Mouse (Mus musculus): ENCODE results near the gene Creld1. TPM values are rescaled to one million over a fixed set of nuclear protein-coding genes. Genes with fewer than 3 reads are reported as not detected.

Gene Creld1
- 42.1 and 57.8 TPM in 2 replicates for polyA plus RNA-seq (2016; fragmentation: Nextera tagmentation; extraction: Ambion mirVana)

GRCm38 (mm10) chr6:113483100-113483615 is at the start of gene Creld1:
TSS of gene Creld1 (plus strand) at chr6:113483297.
- H3K36me3 ChIP-seq, result peaks cover 12% of the 10 kb centered on the region
- peak; percentile 98 for DNase-seq (ENCODE audit: low spot score)
- WGBS, result under 1% methylated on average over 26 of the region's 26 CpGs
- peak within 1 kb of the TSS; percentile 93 for H3K27ac ChIP-seq
- no peaks in the 10 kb centered on the region for H3K9me3 ChIP-seq
- H3K27me3 ChIP-seq (ENCODE audit: insufficient read depth, poor library complexity, severe bottlenecking), result peaks cover 42% of the 10 kb centered on the region
- peaks cover 29% of the 10 kb centered on the region for H3K4me1 ChIP-seq
- peak within 1 kb of the TSS; percentile 77 for H3K4me3 ChIP-seq

GRCm38 (mm10) chr6:113433661-113434060 is 49.4 kb upstream of the Creld1 start:
- no peaks in the 10 kb centered on the region for H3K36me3 ChIP-seq
- no peak overlapping the region for H3K4me3 ChIP-seq
- no peaks in the 10 kb centered on the region for H3K4me1 ChIP-seq
- no peaks in the 10 kb centered on the region for H3K9me3 ChIP-seq
- WGBS, result 73% methylated on average over 3 of the region's 3 CpGs
- no peak for DNase-seq (ENCODE audit: low spot score)
- H3K27ac ChIP-seq, result no peak overlapping the region
- H3K27me3 ChIP-seq (ENCODE audit: insufficient read depth, poor library complexity, severe bottlenecking), result no peaks in the 10 kb centered on the region

GRCm38 (mm10) chr6:113434691-113435090 is 48.4 kb upstream of the Creld1 start:
- WGBS, result 62% methylated on average over 7 of the region's 7 CpGs
- H3K4me3 ChIP-seq, result no peak overlapping the region

GRCm38 (mm10) chr6:113435664-113436205 is 47.4 kb upstream of the Creld1 start, which contains the start of gene Cidec:
TSS of gene Cidec (minus strand) at chr6:113435760.
- H3K9me3 ChIP-seq, result no peaks in the 10 kb centered on the region
- H3K4me1 ChIP-seq, result no peaks in the 10 kb centered on the region
- H3K4me3 ChIP-seq, result no peak within 1 kb of the TSS
- WGBS, result 75% methylated on average over 9 of the region's 9 CpGs
- H3K36me3 ChIP-seq, result no peaks in the 10 kb centered on the region
- no peaks in the 10 kb centered on the region for H3K27me3 ChIP-seq (ENCODE audit: insufficient read depth, poor library complexity, severe bottlenecking)
- no peak within 1 kb of the TSS for H3K27ac ChIP-seq
- no peak for DNase-seq (ENCODE audit: low spot score)

More at GRCm38 (mm10) chr6:113434691-113435090, 48.4 kb upstream of the Creld1 start:
- Histone ChIP-seq H3K9me3 (no peaks in the 10 kb centered on the region), H3K4me1 (no peaks in the 10 kb centered on the region), H3K36me3 (no peaks in the 10 kb centered on the region), H3K27me3 (ENCODE audit: insufficient read depth, poor library complexity, severe bottlenecking) (no peaks in the 10 kb centered on the region), H3K27ac (no peak overlapping the region)
- no peak for DNase-seq (ENCODE audit: low spot score)

GRCm38 (mm10) chr6:113437135-113437534 is 46.0 kb upstream of the Creld1 start:
- 0 out of 2 replicates have a peak, but pooled peaks cover 3% of the 10 kb centered on the region for H3K4me1 ChIP-seq
- H3K27me3 ChIP-seq (ENCODE audit: insufficient read depth, poor library complexity, severe bottlenecking), result no peaks in the 10 kb centered on the region
- no peaks in the 10 kb centered on the region for H3K9me3 ChIP-seq
- no peak for DNase-seq (ENCODE audit: low spot score)
- H3K27ac ChIP-seq, result no peak overlapping the region
- no peaks in the 10 kb centered on the region for H3K36me3 ChIP-seq
- WGBS, result 69% methylated on average over 12 of the region's 12 CpGs
- no peak overlapping the region for H3K4me3 ChIP-seq

- Histone ChIP-seq H3K4me3 (no peak overlapping the region), H3K4me1 (peaks cover 13% of the 10 kb centered on the region), H3K27me3 (ENCODE audit: insufficient read depth, poor library complexity, severe bottlenecking) (no peaks in the 10 kb centered on the region), H3K27ac (no peak overlapping the region), H3K36me3 (no peaks in the 10 kb centered on the region), H3K9me3 (no peaks in the 10 kb centered on the region)
- 56% methylated on average over 12 of the region's 12 CpGs for WGBS
- DNase-seq (ENCODE audit: low spot score), result no peak
Measured at GRCm38 (mm10) chr6:113438721-113439430, 44.2 kb upstream of the Creld1 start.

GRCm38 (mm10) chr6:113440686-113441085 is 42.4 kb upstream of the Creld1 start:
- Histone ChIP-seq H3K27ac (no peak overlapping the region), H3K4me3 (no peak overlapping the region), H3K36me3 (peaks cover 4% of the 10 kb centered on the region; the same call in 1 of the 2 replicates), H3K9me3 (no peaks in the 10 kb centered on the region), H3K4me1 (peaks cover 13% of the 10 kb centered on the region), H3K27me3 (ENCODE audit: insufficient read depth, poor library complexity, severe bottlenecking) (no peaks in the 10 kb centered on the region)
- WGBS, result 84% methylated on average over 3 of the region's 3 CpGs
- no peak for DNase-seq (ENCODE audit: low spot score)

- Histone ChIP-seq H3K27me3 (ENCODE audit: insufficient read depth, poor library complexity, severe bottlenecking) (no peaks in the 10 kb centered on the region), H3K4me3 (no peak overlapping the region), H3K4me1 (peaks cover 13% of the 10 kb centered on the region), H3K36me3 (peaks cover 7% of the 10 kb centered on the region; the same call in 1 of the 2 replicates), H3K27ac (no peak overlapping the region), H3K9me3 (no peaks in the 10 kb centered on the region)
- 54% methylated on average over 7 of the region's 7 CpGs for WGBS
- DNase-seq (ENCODE audit: low spot score), result peak; percentile 85
Measured at GRCm38 (mm10) chr6:113441147-113441680, 41.9 kb upstream of the Creld1 start.

GRCm38 (mm10) chr6:113442087-113442441 is 41.0 kb upstream of the Creld1 start:
- WGBS, result 42% methylated on average over 9 of the region's 9 CpGs

GRCm38 (mm10) chr6:113442442-113443090 is 40.5 kb upstream of the Creld1 start, which contains the start of gene Jagn1:
TSS of gene Jagn1 (plus strand) at chr6:113442569.
- H3K9me3 ChIP-seq, result no peaks in the 10 kb centered on the region
- WGBS, result under 1% methylated on average over 45 of the region's 45 CpGs
- H3K27ac ChIP-seq, result peak within 1 kb of the TSS; percentile 95
- peak within 1 kb of the TSS; percentile 95 for H3K4me3 ChIP-seq
- H3K4me1 ChIP-seq, result peaks cover 13% of the 10 kb centered on the region
- H3K27me3 ChIP-seq (ENCODE audit: insufficient read depth, poor library complexity, severe bottlenecking), result no peaks in the 10 kb centered on the region
- H3K36me3 ChIP-seq, result peaks cover 20% of the 10 kb centered on the region
- peak; percentile 95 for DNase-seq (ENCODE audit: low spot score)

More at GRCm38 (mm10) chr6:113442087-113442441, 41.0 kb upstream of the Creld1 start:
- Histone ChIP-seq H3K9me3 (no peaks in the 10 kb centered on the region), H3K4me3 (peak overlapping the region; percentile 95), H3K4me1 (peaks cover 13% of the 10 kb centered on the region), H3K27me3 (ENCODE audit: insufficient read depth, poor library complexity, severe bottlenecking) (no peaks in the 10 kb centered on the region), H3K27ac (peak overlapping the region; percentile 95), H3K36me3 (peaks cover 15% of the 10 kb centered on the region)
- no peak for DNase-seq (ENCODE audit: low spot score)

- 46% methylated on average over 12 of the region's 12 CpGs for WGBS
- Histone ChIP-seq H3K27me3 (ENCODE audit: insufficient read depth, poor library complexity, severe bottlenecking) (no peaks in the 10 kb centered on the region), H3K27ac (peak overlapping the region; percentile 95), H3K4me1 (peaks cover 13% of the 10 kb centered on the region), H3K4me3 (peak overlapping the region; percentile 95), H3K36me3 (peaks cover 26% of the 10 kb centered on the region), H3K9me3 (no peaks in the 10 kb centered on the region)
- no peak for DNase-seq (ENCODE audit: low spot score)
Measured at GRCm38 (mm10) chr6:113443091-113443490, 40.0 kb upstream of the Creld1 start.

GRCm38 (mm10) chr6:113444207-113444965 is 38.7 kb upstream of the Creld1 start:
- H3K27me3 ChIP-seq (ENCODE audit: insufficient read depth, poor library complexity, severe bottlenecking), result no peaks in the 10 kb centered on the region
- H3K36me3 ChIP-seq, result peaks cover 38% of the 10 kb centered on the region
- peaks cover 13% of the 10 kb centered on the region for H3K4me1 ChIP-seq
- no peak for DNase-seq (ENCODE audit: low spot score)
- no peak overlapping the region for H3K27ac ChIP-seq
- no peaks in the 10 kb centered on the region for H3K9me3 ChIP-seq
- 88% methylated on average over 8 of the region's 8 CpGs for WGBS
- H3K4me3 ChIP-seq, result no peak overlapping the region

All from heart, embryonic 10.5 days (tissue).